Comparison of ENCODE assay signal across 8 mouse cellular contexts in the genomic region with DNA sequence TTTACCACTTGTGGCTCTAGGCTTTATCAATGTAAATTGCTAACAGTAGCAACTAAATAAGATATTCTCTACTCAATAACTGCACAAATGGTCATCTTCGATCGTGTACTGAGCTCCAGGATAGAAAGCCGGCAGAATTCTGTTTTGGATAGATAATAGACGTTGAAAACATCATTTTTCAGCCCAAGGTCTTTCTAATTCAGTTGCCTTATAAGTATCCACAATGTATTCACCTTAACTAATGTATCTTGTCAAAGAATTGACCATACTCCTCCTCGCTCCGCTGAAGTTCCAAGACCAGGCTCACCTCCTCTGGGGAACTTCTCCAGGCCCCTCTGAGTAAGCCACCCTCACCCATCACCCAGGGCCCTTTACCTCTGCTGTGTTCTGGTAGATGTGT. TPM values are rescaled to one million over a fixed set of nuclear protein-coding genes. Genes with fewer than 3 reads are reported as not detected.
DNase-seq lines count a peak whose midpoint lies in the region; ATAC-seq and TF ChIP-seq lines count a peak whose summit lies in the region.

No protein-coding gene starts in this region.

- peak overlapping the region; percentile 69; the same call in 1 of the 2 replicates for H3K9ac ChIP-seq in liver, embryonic 12.5 days
- H3K9ac ChIP-seq in stomach, postnatal 0 days (ENCODE audit: low read length), result no peak overlapping the region

- H3K27me3 ChIP-seq in erythroblast, embryonic 14.5 days (ENCODE audit: control insufficient read depth), result peaks cover 39% of the 10 kb centered on the region
- peaks cover 54% of the 10 kb centered on the region for H3K27me3 ChIP-seq in liver, embryonic 12.5 days (replicated peaks)
- H3K27me3 ChIP-seq in stomach, postnatal 0 days (ENCODE audit: control insufficient read depth, insufficient read depth, low read length), result no peaks in the 10 kb centered on the region

- H3K4me3 ChIP-seq in erythroblast, embryonic 14.5 days (replicated peaks), result peak overlapping the region; percentile 67
- peak overlapping the region; percentile 71 for H3K4me3 ChIP-seq in liver, embryonic 12.5 days
- peak overlapping the region; percentile 70 for H3K4me3 ChIP-seq in stomach, postnatal 0 days (ENCODE audit: low read depth, low read length)

- DNase-seq in retina, embryonic 14.5 days (ENCODE audit: low spot score), result peak; percentile 27
- DNase-seq in retina, postnatal 1 day, result no peak
- DNase-seq in stomach, postnatal 0 days (ENCODE audit: low spot score), result no peak
- no peak for DNase-seq in urinary bladder, postnatal 25 days (ENCODE audit: low spot score)
- DNase-seq in spleen, postnatal 36 days (ENCODE audit: low spot score in 2 of 2), result no peak

- no peak overlapping the region for H3K27ac ChIP-seq in liver, embryonic 12.5 days
- H3K27ac ChIP-seq in stomach, postnatal 0 days (replicated peaks), result no peak overlapping the region

- H3K4me2 ChIP-seq in liver, embryonic 12.5 days, result peak overlapping the region; percentile 97
- peak overlapping the region; percentile 89 for H3K4me2 ChIP-seq in stomach, postnatal 0 days (replicated peaks; ENCODE audit: low read depth)

- TF ChIP-seq CTCF in stomach, postnatal 0 days (IDR thresholded peaks at IDR 0.05; ENCODE audit: low read depth), result no peak

- ATAC-seq in erythroblast, adult 5-6 weeks (replicated peaks; ENCODE audit: low FRiP score, poor library complexity, severe bottlenecking), result no peak
- ATAC-seq in liver, embryonic 12.5 days, result no peak
- no peak for ATAC-seq in stomach, postnatal 0 days (ENCODE audit: low FRiP score, low TSS enrichment)

- WGBS in liver, embryonic 12.5 days (ENCODE audit: insufficient replicate concordance), result 50% methylated on average over 6 of the region's 6 CpGs
- 32% methylated on average over 6 of the region's 6 CpGs for WGBS in stomach, postnatal 0 days

- no peak for TF ChIP-seq EP300 in stomach, postnatal 0 days (optimal IDR thresholded peaks at IDR 0.05)

- H3K36me3 ChIP-seq in erythroblast, embryonic 14.5 days (ENCODE audit: control insufficient read depth), result no peaks in the 10 kb centered on the region
- H3K36me3 ChIP-seq in liver, embryonic 12.5 days, result no peaks in the 10 kb centered on the region
- H3K36me3 ChIP-seq in stomach, postnatal 0 days (ENCODE audit: control insufficient read depth, insufficient read depth, low read length), result no peaks in the 10 kb centered on the region

- peaks cover 13% of the 10 kb centered on the region for H3K4me1 ChIP-seq in erythroblast, embryonic 14.5 days (ENCODE audit: control insufficient read depth)
- peaks cover 19% of the 10 kb centered on the region for H3K4me1 ChIP-seq in liver, embryonic 12.5 days
- no peaks in the 10 kb centered on the region for H3K4me1 ChIP-seq in stomach, postnatal 0 days (replicated peaks; ENCODE audit: control insufficient read depth, insufficient read depth)

- H3K9me3 ChIP-seq in erythroblast, embryonic 14.5 days (ENCODE audit: control insufficient read depth, low read length), result peaks cover 4% of the 10 kb centered on the region
- H3K9me3 ChIP-seq in liver, embryonic 12.5 days (replicated peaks), result 0 out of 2 replicates have a peak, but pooled peaks cover 3% of the 10 kb centered on the region
- H3K9me3 ChIP-seq in stomach, postnatal 0 days (ENCODE audit: control insufficient read depth, low read length), result no peaks in the 10 kb centered on the region

RNA-seq across cellular contexts. Expression of gene Ypel1, which starts 1.2 kb away (rescaled TPM):
- 0.10 TPM in 1 of 2 replicates, not detected in the other for polyA plus RNA-seq in erythroblast, embryonic 14.5 days (2012)
- total RNA-seq in erythroblast, adult 5-6 weeks (2015; ENCODE audit: low replicate concordance), result not detected in 2 replicates
- total RNA-seq in erythroblast, adult 5-6 weeks (2017; ENCODE audit: low replicate concordance), result not detected in 2 replicates
- polyA plus RNA-seq in liver, embryonic 12.5 days (2016; fragmentation: Nextera tagmentation; extraction: Ambion mirVana), result 2.6 and 3.3 TPM in 2 replicates
- 5.9 and 6.2 TPM in 2 replicates for polyA plus RNA-seq in stomach, postnatal 0 days (2015; fragmentation: Nextera tagmentation; extraction: Ambion mirVana)

RNA-seq across cellular contexts. Expression of gene Ppil2, which starts 40.3 kb away (rescaled TPM):
- 10.4 and 11.9 TPM in 2 replicates for polyA plus RNA-seq in erythroblast, embryonic 14.5 days (2012)
- total RNA-seq in erythroblast, adult 5-6 weeks (2015; ENCODE audit: low replicate concordance), result 35.1 and 36.7 TPM in 2 replicates
- total RNA-seq in erythroblast, adult 5-6 weeks (2017; ENCODE audit: low replicate concordance), result 57.7 and 79.4 TPM in 2 replicates
- 72.7 and 77.5 TPM in 2 replicates for polyA plus RNA-seq in liver, embryonic 12.5 days (2016; fragmentation: Nextera tagmentation; extraction: Ambion mirVana)
- 61.5 and 72.4 TPM in 2 replicates for polyA plus RNA-seq in stomach, postnatal 0 days (2015; fragmentation: Nextera tagmentation; extraction: Ambion mirVana)

RNA-seq across cellular contexts. Expression of gene 2610318N02Rik, which starts 54.3 kb away (rescaled TPM):
- 3.3 and 5.0 TPM in 2 replicates for polyA plus RNA-seq in erythroblast, embryonic 14.5 days (2012)
- 2.9 and 4.0 TPM in 2 replicates for total RNA-seq in erythroblast, adult 5-6 weeks (2015; ENCODE audit: low replicate concordance)
- total RNA-seq in erythroblast, adult 5-6 weeks (2017; ENCODE audit: low replicate concordance), result 1.7 and 2.0 TPM in 2 replicates
- polyA plus RNA-seq in liver, embryonic 12.5 days (2016; fragmentation: Nextera tagmentation; extraction: Ambion mirVana), result 31.9 and 33.4 TPM in 2 replicates
- 3.5 and 4.4 TPM in 2 replicates for polyA plus RNA-seq in stomach, postnatal 0 days (2015; fragmentation: Nextera tagmentation; extraction: Ambion mirVana)
